Mouse (Mus musculus) C2C12 (cell line): ENCODE measurements around the gene Cpsf4.

Source experiments
- CTCF ChIP-seq: IDR thresholded peaks from one replicate; pipeline ENCODE4 v1.5.1; 2011; ENCODE audit not compliant: control insufficient read depth, insufficient read depth, insufficient read length
- FOSL1 ChIP-seq: IDR thresholded peaks from one replicate; pipeline ENCODE4 v1.8.0; 2011; ENCODE audit warnings: mild to moderate bottlenecking, low read length; ENCODE audit not compliant: poor library complexity, insufficient read depth, severe bottlenecking

DNA sequence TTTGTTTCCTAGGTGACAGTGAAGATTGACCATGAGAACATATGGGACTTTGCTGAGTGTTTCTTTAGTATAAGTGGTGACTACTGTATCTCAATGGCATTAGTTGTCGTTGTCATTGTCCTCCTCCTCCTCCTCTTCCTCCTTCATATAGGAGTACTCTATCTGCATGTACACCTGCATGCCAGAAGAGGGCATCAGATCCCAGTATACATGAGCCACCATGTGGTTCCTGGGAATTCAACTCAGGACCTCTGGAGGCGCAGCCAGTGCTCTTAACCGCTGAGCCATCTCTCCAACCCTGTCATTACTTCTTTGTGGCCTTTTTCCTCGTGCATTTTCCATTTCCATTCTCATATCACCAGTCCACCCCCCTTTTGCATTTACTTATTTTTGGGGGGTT is 47.7 kb downstream of the Cpsf4 start:
- TF ChIP-seq CTCF (no peak), FOSL1 (no peak)
